Mouse (Mus musculus): ENCODE measurements around the gene Acadm. TPM values are rescaled to one million over a fixed set of nuclear protein-coding genes. Genes with fewer than 3 reads are reported as not detected.
A peak's percentile ranks its signal among the peaks of the same experiment; 100 is the strongest.

The Acadm gene
- total and polyA plus RNA-seq, 2 experiments = 91.8 to 383 TPM

- Histone ChIP-seq H3K4me1 (ENCODE audit: control insufficient read depth, insufficient read depth, low read length) (no peaks in the 10 kb centered on the region), H3K27ac (replicated peaks; ENCODE audit: insufficient read depth, low read depth, low read length) (no peak overlapping the region), H3K36me3 (ENCODE audit: control insufficient read depth, insufficient read depth, low read length) (no peaks in the 10 kb centered on the region), H3K4me3 (ENCODE audit: insufficient read depth, low read depth, low read length) (no peak overlapping the region), H3K27me3 (ENCODE audit: control insufficient read depth, insufficient read depth, low read length) (peaks cover 5% of the 10 kb centered on the region), H3K79me2 (ENCODE audit: control insufficient read depth, insufficient read depth, low read length) (no peaks in the 10 kb centered on the region), H3K9ac (ENCODE audit: low read depth, low read length) (no peak overlapping the region)
- WGBS = 9% methylated on average over 21 of the region's 21 CpGs
- TF ChIP-seq POLR2A (IDR thresholded peaks at IDR 0.05; ENCODE audit: extremely low read depth, insufficient read depth, low read length) = no peak
- TF ChIP-seq CTCF (IDR thresholded peaks at IDR 0.05; ENCODE audit: low read depth, low read length) = no peak
- no peak for DNase-seq (ENCODE audit: extremely low read depth, low read depth, low spot score)
Measured at GRCm38 (mm10) chr3:153973949-153974760, 29.7 kb upstream of the Acadm start.

GRCm38 (mm10) chr3:153973171-153973948 lies 28.9 kb upstream of the Acadm start, which contains the start of gene Slc44a5:
Gene Slc44a5, plus strand, starts transcription at chr3:153973436.
- Histone ChIP-seq H3K27me3 (ENCODE audit: control insufficient read depth, insufficient read depth, low read length) (peaks cover 5% of the 10 kb centered on the region), H3K4me3 (ENCODE audit: insufficient read depth, low read depth, low read length) (no peak within 1 kb of the TSS), H3K9ac (ENCODE audit: low read depth, low read length) (no peak within 1 kb of the TSS), H3K27ac (replicated peaks; ENCODE audit: insufficient read depth, low read depth, low read length) (no peak within 1 kb of the TSS), H3K4me1 (ENCODE audit: control insufficient read depth, insufficient read depth, low read length) (no peaks in the 10 kb centered on the region), H3K36me3 (ENCODE audit: control insufficient read depth, insufficient read depth, low read length) (no peaks in the 10 kb centered on the region), H3K79me2 (ENCODE audit: control insufficient read depth, insufficient read depth, low read length) (no peaks in the 10 kb centered on the region)
- no peak for DNase-seq (ENCODE audit: extremely low read depth, low read depth, low spot score)
- 2% methylated on average over 44 of the region's 66 CpGs for WGBS
- TF ChIP-seq POLR2A (IDR thresholded peaks at IDR 0.05; ENCODE audit: extremely low read depth, insufficient read depth, low read length) = no peak
- no peak for TF ChIP-seq CTCF (IDR thresholded peaks at IDR 0.05; ENCODE audit: low read depth, low read length)

DNA sequence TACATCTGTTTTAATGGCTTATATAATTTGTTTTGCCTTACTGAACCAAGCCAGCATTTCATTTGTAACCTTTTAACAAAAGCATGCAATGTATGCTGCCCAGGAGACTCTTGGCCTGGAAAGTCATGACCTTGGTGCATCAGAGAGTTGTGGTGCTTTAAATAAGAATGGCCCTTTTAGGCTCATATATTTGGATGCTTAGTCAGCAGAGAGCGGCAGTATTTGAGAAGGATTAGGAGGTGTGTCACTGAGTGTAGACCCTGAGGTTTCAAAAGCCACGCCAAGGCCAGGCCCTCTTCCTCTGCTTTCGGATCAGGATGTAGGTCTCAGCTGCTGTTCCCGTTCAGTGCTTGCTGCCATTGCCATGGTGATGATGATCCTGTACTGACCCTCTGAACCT lies 25.0 kb upstream of the Acadm start:
- Histone ChIP-seq H3K4me1 (ENCODE audit: control insufficient read depth, insufficient read depth, low read length) (no peaks in the 10 kb centered on the region), H3K27me3 (ENCODE audit: control insufficient read depth, insufficient read depth, low read length) (peaks cover 5% of the 10 kb centered on the region), H3K27ac (replicated peaks; ENCODE audit: insufficient read depth, low read depth, low read length) (no peak overlapping the region), H3K36me3 (ENCODE audit: control insufficient read depth, insufficient read depth, low read length) (no peaks in the 10 kb centered on the region), H3K79me2 (ENCODE audit: control insufficient read depth, insufficient read depth, low read length) (no peaks in the 10 kb centered on the region), H3K9ac (ENCODE audit: low read depth, low read length) (no peak overlapping the region), H3K4me3 (ENCODE audit: insufficient read depth, low read depth, low read length) (no peak overlapping the region)
- TF ChIP-seq POLR2A (IDR thresholded peaks at IDR 0.05; ENCODE audit: extremely low read depth, insufficient read depth, low read length) (no peak), CTCF (IDR thresholded peaks at IDR 0.05; ENCODE audit: low read depth, low read length) (no peak)
- WGBS = 92% methylated on average over 4 of the region's 4 CpGs
- no peak for DNase-seq (ENCODE audit: extremely low read depth, low read depth, low spot score)

- WGBS = 51% methylated on average over 4 of the region's 4 CpGs
- Histone ChIP-seq H3K36me3 (ENCODE audit: control insufficient read depth, insufficient read depth, low read length) (no peaks in the 10 kb centered on the region), H3K9ac (ENCODE audit: low read depth, low read length) (no peak overlapping the region), H3K27me3 (ENCODE audit: control insufficient read depth, insufficient read depth, low read length) (peaks cover 5% of the 10 kb centered on the region), H3K4me3 (ENCODE audit: insufficient read depth, low read depth, low read length) (no peak overlapping the region), H3K79me2 (ENCODE audit: control insufficient read depth, insufficient read depth, low read length) (no peaks in the 10 kb centered on the region), H3K27ac (replicated peaks; ENCODE audit: insufficient read depth, low read depth, low read length) (no peak overlapping the region), H3K4me1 (ENCODE audit: control insufficient read depth, insufficient read depth, low read length) (no peaks in the 10 kb centered on the region)
- peak; percentile 36 for DNase-seq (ENCODE audit: extremely low read depth, low read depth, low spot score)
- TF ChIP-seq CTCF (IDR thresholded peaks at IDR 0.05; ENCODE audit: low read depth, low read length) (no peak), POLR2A (IDR thresholded peaks at IDR 0.05; ENCODE audit: extremely low read depth, insufficient read depth, low read length) (no peak)
Measured at GRCm38 (mm10) chr3:153968549-153968948, 24.1 kb upstream of the Acadm start.

GRCm38 (mm10) chr3:153967447-153967846 lies 23.0 kb upstream of the Acadm start:
- Histone ChIP-seq H3K27ac (replicated peaks; ENCODE audit: insufficient read depth, low read depth, low read length) (no peak overlapping the region), H3K79me2 (ENCODE audit: control insufficient read depth, insufficient read depth, low read length) (no peaks in the 10 kb centered on the region)
- TF ChIP-seq CTCF (IDR thresholded peaks at IDR 0.05; ENCODE audit: low read depth, low read length) = no peak
- no peak for TF ChIP-seq POLR2A (IDR thresholded peaks at IDR 0.05; ENCODE audit: extremely low read depth, insufficient read depth, low read length)

More at GRCm38 (mm10) chr3:153967447-153967846, 23.0 kb upstream of the Acadm start:
- no peaks in the 10 kb centered on the region for H3K36me3 ChIP-seq (ENCODE audit: control insufficient read depth, insufficient read depth, low read length)
- H3K27me3 ChIP-seq (ENCODE audit: control insufficient read depth, insufficient read depth, low read length) = no peaks in the 10 kb centered on the region; the same call in 1 of the 2 replicates
- 63% methylated on average over 5 of the region's 5 CpGs for WGBS
- H3K4me3 ChIP-seq (ENCODE audit: insufficient read depth, low read depth, low read length) = no peak overlapping the region
- H3K4me1 ChIP-seq (ENCODE audit: control insufficient read depth, insufficient read depth, low read length) = no peaks in the 10 kb centered on the region
- no peak overlapping the region for H3K9ac ChIP-seq (ENCODE audit: low read depth, low read length)
- DNase-seq (ENCODE audit: extremely low read depth, low read depth, low spot score) = no peak
